Mouse (Mus musculus): ENCODE measurements at regions not wholly inside any gene's neighbourhood (a gene's known extent, or its start where the extent isn't known, plus 50 kb on each side); places are given as distances from the start of the nearest gene placed in this dataset.

DNA sequence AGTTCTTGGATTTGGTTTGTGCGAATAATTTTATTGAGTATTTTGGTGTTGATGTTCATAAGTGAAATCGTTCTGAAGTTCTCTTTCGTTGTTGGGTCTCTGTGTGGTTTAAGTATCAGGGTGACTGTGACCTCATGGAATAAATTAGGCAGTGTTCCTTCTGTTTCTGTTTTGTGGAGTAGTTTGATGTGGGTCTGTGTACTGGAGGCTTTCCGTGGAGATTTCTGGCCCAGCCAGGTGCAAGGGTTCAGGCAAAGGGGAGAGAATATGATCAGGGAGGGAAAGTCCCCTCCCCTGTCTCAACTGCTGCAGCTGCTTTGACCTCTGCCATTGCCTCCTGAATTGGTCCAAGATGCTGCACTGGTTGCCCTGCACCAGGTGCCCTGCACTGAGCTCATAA, 775.7 kb downstream of the Otol1 start:
- no peak for DNase-seq (ENCODE audit: low spot score in 2 of 2)

DNA sequence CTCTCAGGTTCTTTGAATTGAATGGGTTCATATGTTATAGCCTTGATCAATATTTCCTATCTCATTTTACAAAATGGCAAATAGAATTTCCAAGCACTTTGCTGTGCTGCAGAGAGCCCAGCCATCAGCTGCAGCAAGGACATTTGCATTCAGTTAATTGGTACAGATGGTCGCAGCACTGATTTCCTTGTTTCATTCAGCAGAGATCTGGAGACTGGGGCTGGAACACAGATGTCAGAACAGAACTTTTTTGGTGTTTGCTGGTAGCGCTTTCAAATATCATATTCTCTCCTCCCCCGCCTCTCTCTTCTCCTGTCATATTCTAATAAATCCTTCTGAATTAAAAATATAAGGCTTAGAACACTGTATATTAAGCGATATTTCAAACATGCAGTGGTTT, 794.8 kb downstream of the Otol1 start:
- DNase-seq (ENCODE audit: low spot score in 2 of 2) = peak in 1 of 2 experiments; percentile 12

DNA sequence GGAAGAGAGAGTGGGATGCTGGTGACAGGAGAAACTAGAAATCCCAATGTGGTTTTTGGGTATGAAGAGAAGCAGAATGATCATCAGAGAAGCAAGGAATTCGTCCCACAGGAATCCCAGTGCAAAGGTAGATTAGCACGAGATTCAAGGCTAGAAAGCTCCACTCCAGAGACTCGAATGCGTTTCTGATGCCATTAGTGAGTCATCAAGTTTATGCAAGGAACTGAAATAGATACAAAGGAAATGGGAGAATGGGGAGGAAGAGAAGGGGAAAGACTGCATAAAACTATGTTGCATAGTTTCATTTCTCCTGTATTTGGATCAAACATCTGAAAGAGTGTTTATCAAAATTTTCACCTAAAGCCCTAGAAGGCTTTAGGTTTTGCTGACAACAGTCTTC, 796.0 kb downstream of the Otol1 start:
- DNase-seq (ENCODE audit: low spot score in 2 of 2) = no peak

DNA sequence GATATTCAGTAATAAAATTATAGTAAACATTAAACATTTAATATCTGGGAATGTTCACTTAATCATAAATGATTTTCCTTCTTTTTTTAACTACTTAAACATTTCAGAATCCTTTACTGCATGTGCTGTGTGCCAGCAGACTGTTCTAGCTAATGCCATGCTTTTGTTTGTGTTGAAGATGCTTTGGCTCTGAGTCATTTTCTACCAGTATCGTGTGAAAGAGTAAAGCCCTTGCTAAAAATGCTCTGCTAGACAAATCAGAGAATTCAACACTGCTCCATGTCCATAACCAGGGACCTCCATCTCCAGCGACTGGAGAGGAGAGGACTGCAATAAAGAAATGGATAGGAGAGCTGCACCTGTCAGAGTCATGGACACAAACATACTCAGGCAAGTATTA, 796.5 kb downstream of the Otol1 start:
- DNase-seq (ENCODE audit: low spot score in 2 of 2) = no peak

- no peak for DNase-seq (ENCODE audit: low spot score in 2 of 2)
Measured at GRCm38 (mm10) chr3:70807170-70807569, 799.8 kb downstream of the Otol1 start.
